ENCODE assay signal across 20 mouse cellular contexts in genomic region chr14:10023382-10023781, GRCm38 (mm10).
A peak's percentile ranks its signal among the peaks of the same experiment; 100 is the strongest.
DNase-seq lines count a peak whose midpoint lies in the region; ATAC-seq and TF ChIP-seq lines count a peak whose summit lies in the region.
"Had no signal": no experiment of that assay in that cellular context is flagged by ENCODE, and none has a peak within 500 bp of the region (broad histone marks: within the 10 kb centered on the region; RNA-seq: fewer than 3 reads in every experiment).

No protein-coding gene starts in this region.

- no peaks in the 10 kb centered on the region for H3K36me3 ChIP-seq in forebrain, embryonic 15.5 days
- no peaks in the 10 kb centered on the region for H3K36me3 ChIP-seq in forebrain, postnatal 0 days (ENCODE audit: insufficient read depth)
- no peaks in the 10 kb centered on the region for H3K36me3 ChIP-seq in midbrain, embryonic 11.5 days (ENCODE audit: control insufficient read depth, insufficient read depth, low read length)
- H3K36me3 ChIP-seq in midbrain, embryonic 15.5 days (replicated peaks), result no peaks in the 10 kb centered on the region
- H3K36me3 ChIP-seq: forebrain, embryonic 10.5 days had no signal

- TF ChIP-seq POLR2A in lung, adult 2 months (IDR thresholded peaks at IDR 0.05; ENCODE audit: borderline replicate concordance, extremely low read depth, low read depth, low read length), result no peak
- TF ChIP-seq POLR2A in brain, embryonic 14.5 days (IDR thresholded peaks at IDR 0.05; ENCODE audit: borderline replicate concordance, extremely low read depth, insufficient read depth, insufficient read length, poor library complexity, severe bottlenecking), result no peak

- no peak overlapping the region for H3K4me3 ChIP-seq in forebrain, embryonic 15.5 days
- H3K4me3 ChIP-seq in forebrain, postnatal 0 days (ENCODE audit: low read depth, low read length), result no peak overlapping the region
- H3K4me3 ChIP-seq in lung, adult 2 months (replicated peaks; ENCODE audit: extremely low read depth, low read depth, low read length), result no peak overlapping the region
- no peak overlapping the region for H3K4me3 ChIP-seq in midbrain, embryonic 11.5 days (ENCODE audit: low read depth, low read length)
- no peak overlapping the region for H3K4me3 ChIP-seq in midbrain, embryonic 15.5 days
- H3K4me3 ChIP-seq: forebrain, embryonic 10.5 days had no signal

- H3K9ac ChIP-seq in forebrain, embryonic 15.5 days (replicated peaks), result no peak overlapping the region
- H3K9ac ChIP-seq in forebrain, postnatal 0 days, result no peak overlapping the region
- H3K9ac ChIP-seq in midbrain, embryonic 11.5 days (ENCODE audit: low read length), result no peak overlapping the region
- no peak overlapping the region for H3K9ac ChIP-seq in midbrain, embryonic 15.5 days
- H3K9ac ChIP-seq: hindbrain, embryonic 14.5 days had no signal

- ATAC-seq in forebrain, embryonic 15.5 days (replicated peaks), result peak; percentile 59
- ATAC-seq in forebrain, postnatal 0 days, result no peak
- 0 out of 2 replicates have a peak, but pooled peaks have one; percentile 39 for ATAC-seq in midbrain, embryonic 11.5 days (ENCODE audit: low FRiP score)
- no peak; the same call in 1 of the 2 replicates for ATAC-seq in midbrain, embryonic 15.5 days (replicated peaks)
- no peak for ATAC-seq in cerebellum, adult (ENCODE audit: insufficient number of reproducible peaks, low FRiP score, low TSS enrichment)
- ATAC-seq: CD4-positive, CD25-positive, alpha-beta regulatory T cell, adult 4 months had no signal

- no peak for TF ChIP-seq CTCF in forebrain, postnatal 0 days (IDR thresholded peaks at IDR 0.05; ENCODE audit: low read depth)
- no peak for TF ChIP-seq CTCF in lung, adult 2 months (IDR thresholded peaks at IDR 0.05; ENCODE audit: insufficient read depth, low read length)
- TF ChIP-seq CTCF in brain, embryonic 14.5 days (IDR thresholded peaks at IDR 0.05; ENCODE audit: borderline replicate concordance, extremely low read depth, insufficient read depth, insufficient read length), result no peak

- no peaks in the 10 kb centered on the region for H3K9me3 ChIP-seq in forebrain, embryonic 15.5 days
- no peaks in the 10 kb centered on the region for H3K9me3 ChIP-seq in forebrain, postnatal 0 days (ENCODE audit: low read length)
- H3K9me3 ChIP-seq in midbrain, embryonic 11.5 days (ENCODE audit: control insufficient read depth, low read length), result no peaks in the 10 kb centered on the region
- no peaks in the 10 kb centered on the region for H3K9me3 ChIP-seq in midbrain, embryonic 15.5 days
- H3K9me3 ChIP-seq: forebrain, embryonic 10.5 days had no signal

- H3K27ac ChIP-seq in forebrain, embryonic 15.5 days (replicated peaks), result no peak overlapping the region
- H3K27ac ChIP-seq in forebrain, postnatal 0 days (ENCODE audit: low read depth, low read length), result no peak overlapping the region
- H3K27ac ChIP-seq in midbrain, embryonic 11.5 days (ENCODE audit: low read depth, low read length), result no peak overlapping the region
- no peak overlapping the region for H3K27ac ChIP-seq in midbrain, embryonic 15.5 days
- H3K27ac ChIP-seq: forebrain, embryonic 10.5 days; hindbrain, embryonic 14.5 days had no signal

- no peak overlapping the region for H3K4me2 ChIP-seq in forebrain, embryonic 15.5 days (replicated peaks)
- H3K4me2 ChIP-seq in forebrain, postnatal 0 days (ENCODE audit: low read depth), result no peak overlapping the region
- H3K4me2 ChIP-seq in midbrain, embryonic 11.5 days, result no peak overlapping the region
- no peak overlapping the region for H3K4me2 ChIP-seq in midbrain, embryonic 15.5 days
- H3K4me2 ChIP-seq: heart, embryonic 11.5 days; hindbrain, embryonic 14.5 days had no signal

- WGBS in forebrain, embryonic 15.5 days, result 64% methylated on average over 2 of the region's 2 CpGs
- 70% methylated on average over 2 of the region's 2 CpGs for WGBS in forebrain, postnatal 0 days
- 66% methylated on average over 2 of the region's 2 CpGs for WGBS in lung, adult 2 months
- 57% methylated on average over 2 of the region's 2 CpGs for WGBS in midbrain, embryonic 11.5 days
- WGBS in midbrain, embryonic 15.5 days, result 54% methylated on average over 2 of the region's 2 CpGs

- H3K27me3 ChIP-seq in forebrain, embryonic 15.5 days, result no peaks in the 10 kb centered on the region
- H3K27me3 ChIP-seq in forebrain, postnatal 0 days (ENCODE audit: insufficient read depth, low read length), result no peaks in the 10 kb centered on the region
- H3K27me3 ChIP-seq in midbrain, embryonic 11.5 days (ENCODE audit: control insufficient read depth, insufficient read depth, low read length), result no peaks in the 10 kb centered on the region
- H3K27me3 ChIP-seq in midbrain, embryonic 15.5 days (replicated peaks), result no peaks in the 10 kb centered on the region

- peaks cover 17% of the 10 kb centered on the region for H3K4me1 ChIP-seq in forebrain, embryonic 15.5 days
- no peaks in the 10 kb centered on the region for H3K4me1 ChIP-seq in forebrain, postnatal 0 days (ENCODE audit: insufficient read depth)
- no peaks in the 10 kb centered on the region for H3K4me1 ChIP-seq in lung, adult 2 months (ENCODE audit: control insufficient read depth, insufficient read depth, low read length)
- H3K4me1 ChIP-seq in midbrain, embryonic 11.5 days (ENCODE audit: control insufficient read depth, insufficient read depth, low read length), result peaks cover 5% of the 10 kb centered on the region; the same call in 1 of the 2 replicates
- peaks cover 6% of the 10 kb centered on the region; the same call in 1 of the 2 replicates for H3K4me1 ChIP-seq in midbrain, embryonic 15.5 days

- DNase-seq in forebrain, postnatal 0 days, result no peak
- peak; percentile 11 for DNase-seq in lung, postnatal 10 days
- DNase-seq in lung, adult 2 months, result no peak
- DNase-seq in midbrain, embryonic 11.5 days (ENCODE audit: low spot score, missing footprints), result no peak
- DNase-seq in brain, embryonic 14.5 days (ENCODE audit: low read depth), result peak; percentile 45
- DNase-seq: adrenal gland, adult 2 months; adrenal gland, postnatal 14 days; cerebellum, adult 18-20 months; cerebellum, adult 9-10 months; cerebellum, postnatal 14 days; gastrocnemius, postnatal 10 days; gastrocnemius, postnatal 36 days; heart, postnatal 36 days had no signal

Comparison
In these comparisons a context has a peak if more than half of its experiments do, and no peak if none do; other contexts are left out.
1. ATAC-seq: peak in forebrain, embryonic 15.5 days (single experiment) and midbrain, embryonic 11.5 days (single experiment); none in forebrain, postnatal 0 days (single experiment), midbrain, embryonic 15.5 days (single experiment) and cerebellum, adult (single experiment).
2. DNase-seq: peak in lung, postnatal 10 days (single experiment) and brain, embryonic 14.5 days (single experiment); none in forebrain, postnatal 0 days (single experiment), lung, adult 2 months (single experiment) and midbrain, embryonic 11.5 days (single experiment).